Mouse (Mus musculus): Measurements from ENCODE around the gene Nhlrc3. TPM values are rescaled to one million over a fixed set of nuclear protein-coding genes. Genes with fewer than 3 reads are reported as not detected.

Nhlrc3 gene
- total RNA-seq, 2 experiments from 2014 or later, result 4.9 TPM

Other genes starting within 250 kb of the Nhlrc3 start
- 1 to 10 TPM; 8.8 to 9.7 TPM for gene Proser1, start 334 bp upstream of the Nhlrc3 start, total RNA-seq (2021)
- not detected for gene Stoml3, start 25.3 kb upstream of the Nhlrc3 start, total RNA-seq (2021)
- gene Frem2, start 194.0 kb upstream of the Nhlrc3 start, total RNA-seq (2021), result 10 to 100 TPM in 1 of 2 experiments, 1 to 10 TPM in 1; 9.2 to 12.2 TPM

All from heart, postnatal 25 days (tissue).